Mouse (Mus musculus) gonadal fat pad, adult 2 months (tissue): ENCODE results near the gene 5730409E04Rik. TPM values are rescaled to one million over a fixed set of nuclear protein-coding genes. Genes with fewer than 3 reads are reported as not detected.

Experiments
- DNase-seq: peaks from one replicate; pipeline ENCODE4 v3.0.0-alpha.2; 2012; ENCODE audit warnings: low read depth
- polyA plus RNA-seq: library from polyadenylated mRNA; depleted of rRNA; stranded (reverse); fragments of >200 nt; gene quantifications from 2 replicates; pipeline ENCODE4 v1.2.3, GENCODE M21; 2012; rRNA removed

5730409E04Rik gene
- polyA plus RNA-seq = 20.4 and 21.3 TPM in 2 replicates

DNA sequence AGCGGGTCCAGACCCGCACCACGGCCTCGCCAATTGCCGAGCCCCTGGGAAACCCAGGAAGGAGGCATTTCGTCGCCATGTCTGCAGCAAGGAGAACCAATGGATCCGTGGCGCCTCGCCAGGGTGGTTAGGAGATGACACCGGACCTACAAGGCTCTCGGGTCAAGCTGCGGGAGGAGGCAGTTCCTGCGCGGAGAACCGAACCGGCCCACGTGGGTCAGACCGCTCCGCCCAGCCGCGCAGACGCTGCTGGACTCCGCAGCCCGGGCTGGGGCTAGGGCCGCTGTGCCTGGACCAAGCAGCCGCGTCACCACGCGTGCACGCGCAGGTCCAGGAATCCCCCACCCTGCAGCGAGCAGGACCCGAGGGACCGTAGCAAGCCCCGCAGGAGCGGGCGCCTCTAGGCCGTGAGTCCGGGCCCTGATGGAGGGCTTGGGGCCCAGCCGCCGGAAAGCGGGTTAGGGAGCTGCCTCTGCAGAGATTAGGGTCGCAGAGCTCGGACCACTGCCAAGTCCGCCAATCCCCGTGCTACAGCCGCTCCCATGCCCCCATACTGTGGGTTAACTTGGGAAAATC is at the start of gene 5730409E04Rik:
Gene 5730409E04Rik (plus strand): TSS at position 213 of the 576 bp plus-strand sequence.
- DNase-seq = no peak

DNA sequence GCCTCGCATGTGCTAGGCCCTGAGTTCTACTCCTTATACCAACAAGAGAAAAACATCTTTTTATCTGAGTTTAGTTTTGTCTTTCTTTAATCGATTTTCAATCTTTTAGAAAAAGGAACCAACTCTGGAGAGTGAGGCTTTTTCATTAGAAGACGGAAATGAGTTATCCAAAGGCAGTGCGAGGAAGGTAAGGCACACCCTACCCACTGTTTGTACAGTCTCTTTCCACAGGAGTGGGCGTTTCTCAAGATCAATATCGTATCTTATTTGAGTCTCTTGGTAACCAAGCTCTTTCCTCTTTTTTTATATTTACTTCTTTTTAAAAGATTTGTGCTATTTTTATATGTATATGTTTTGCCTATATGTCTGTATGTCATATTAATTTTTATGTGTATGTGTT is 45.8 kb upstream of the 5730409E04Rik start:
- no peak for DNase-seq

DNA sequence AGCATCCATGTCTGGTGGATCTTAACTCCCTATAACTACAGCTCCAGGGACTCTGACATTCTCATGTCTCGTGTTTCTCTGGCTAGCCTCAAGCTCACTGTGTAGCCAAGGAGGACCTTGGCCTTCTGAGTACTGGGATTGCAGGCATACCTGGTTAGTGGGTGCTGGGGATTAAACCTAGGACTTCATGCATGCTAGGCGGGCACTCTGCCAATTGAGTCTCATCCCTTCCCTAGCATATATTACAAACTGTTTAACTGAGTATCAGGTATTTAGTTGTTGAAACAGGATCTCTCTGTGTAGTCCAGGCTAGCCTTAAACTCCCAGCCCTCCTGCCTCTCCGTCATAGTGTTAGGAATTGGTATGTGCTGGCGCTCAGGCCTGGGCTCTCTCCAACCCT is 42.4 kb upstream of the 5730409E04Rik start:
- no peak for DNase-seq

DNA sequence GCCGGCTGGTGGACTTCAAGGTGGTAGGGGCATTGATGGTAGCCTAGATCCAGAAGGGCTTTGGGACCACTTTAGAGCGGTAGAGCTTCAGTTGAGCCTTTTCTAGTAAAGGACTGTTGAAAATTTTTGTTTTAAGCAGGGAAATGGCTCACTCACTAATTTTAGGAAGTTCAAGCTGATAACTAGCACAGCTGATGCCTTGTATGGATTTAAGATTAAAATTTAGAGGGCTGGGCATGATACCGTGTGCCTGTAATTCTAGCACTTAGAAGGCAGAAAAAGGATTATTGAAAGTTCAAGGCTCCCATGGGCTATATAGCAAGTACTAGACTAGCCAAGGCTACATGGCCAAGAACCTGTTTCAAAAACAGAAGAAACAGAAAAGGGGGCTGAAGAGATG is 39.8 kb upstream of the 5730409E04Rik start:
- DNase-seq = no peak

DNA sequence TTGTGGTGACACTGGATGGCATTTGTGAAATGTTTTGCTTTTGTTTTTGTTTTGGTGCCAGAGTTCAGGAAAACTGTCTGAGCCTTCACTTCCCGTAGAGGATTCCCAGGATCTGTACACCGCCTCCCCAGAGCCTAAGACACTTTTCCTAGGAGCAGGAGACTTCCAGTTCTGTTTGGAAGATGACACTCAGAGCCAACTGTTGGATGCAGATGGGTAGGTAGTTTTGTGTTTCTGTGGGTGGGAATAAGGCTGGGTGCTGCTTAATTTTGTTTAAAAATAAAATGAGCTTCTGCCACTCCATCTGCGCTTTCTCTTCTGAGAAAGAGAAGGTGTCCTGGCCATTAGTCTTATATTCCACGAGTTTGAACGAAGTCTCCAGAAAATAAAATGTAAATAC is 33.3 kb upstream of the 5730409E04Rik start:
- DNase-seq = no peak

DNA sequence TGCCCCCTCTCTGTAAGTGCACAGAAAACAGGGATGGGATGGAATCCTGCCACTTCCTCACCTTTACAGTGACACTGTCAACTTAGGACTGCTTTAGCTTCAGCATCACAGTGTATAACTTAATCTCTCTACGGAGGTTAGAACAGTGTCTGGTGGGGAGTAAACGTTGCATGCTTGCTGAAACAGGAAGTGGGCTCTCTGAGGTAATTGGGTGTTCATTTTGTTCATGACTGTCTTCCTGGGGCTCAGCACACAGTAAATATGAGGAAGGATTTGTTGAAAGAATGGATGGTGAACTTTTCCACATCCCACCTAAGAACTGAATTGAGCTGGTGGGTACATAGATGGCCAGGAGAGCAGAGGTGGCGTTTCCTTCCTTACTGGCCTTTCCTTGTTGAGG is 31.7 kb upstream of the 5730409E04Rik start:
- DNase-seq = no peak

DNA sequence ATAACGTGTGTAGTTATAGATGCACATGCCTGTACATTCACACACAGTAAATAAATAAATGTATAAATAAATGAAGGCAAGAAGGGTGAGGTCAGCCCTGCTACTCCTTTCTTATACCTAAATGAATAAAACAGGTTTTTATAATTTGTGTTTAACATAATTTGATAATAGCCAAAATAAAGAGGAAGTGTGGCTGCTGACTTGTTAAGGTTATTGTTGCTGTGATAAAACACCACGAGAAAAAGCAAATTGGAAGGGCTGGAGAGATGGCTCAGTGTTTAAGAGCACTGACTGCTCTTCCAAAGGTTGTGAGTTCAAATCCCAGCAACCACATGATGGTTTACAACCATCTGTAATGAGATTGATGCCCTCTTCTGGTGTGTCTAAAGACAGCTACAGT is 30.5 kb upstream of the 5730409E04Rik start:
- DNase-seq = no peak

DNA sequence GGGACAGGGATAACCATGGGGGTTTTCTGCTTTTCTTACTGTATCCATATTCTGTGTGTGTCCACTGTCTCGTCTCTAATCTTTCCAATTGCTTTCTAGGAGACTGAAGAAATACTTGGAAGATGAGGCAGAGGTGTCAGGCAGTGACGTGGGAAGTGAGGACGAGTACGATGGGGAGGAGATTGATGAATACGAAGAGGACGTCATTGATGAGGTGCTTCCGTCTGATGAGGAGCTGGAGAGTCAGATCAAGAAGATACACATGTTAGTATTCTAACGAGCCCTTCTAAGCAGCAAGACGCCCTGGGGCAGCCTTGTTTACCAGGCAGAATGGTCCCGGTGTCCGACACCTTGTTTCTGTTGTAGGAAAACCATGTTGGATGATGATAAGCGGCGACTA is 23.9 kb upstream of the 5730409E04Rik start:
- no peak for DNase-seq

DNA sequence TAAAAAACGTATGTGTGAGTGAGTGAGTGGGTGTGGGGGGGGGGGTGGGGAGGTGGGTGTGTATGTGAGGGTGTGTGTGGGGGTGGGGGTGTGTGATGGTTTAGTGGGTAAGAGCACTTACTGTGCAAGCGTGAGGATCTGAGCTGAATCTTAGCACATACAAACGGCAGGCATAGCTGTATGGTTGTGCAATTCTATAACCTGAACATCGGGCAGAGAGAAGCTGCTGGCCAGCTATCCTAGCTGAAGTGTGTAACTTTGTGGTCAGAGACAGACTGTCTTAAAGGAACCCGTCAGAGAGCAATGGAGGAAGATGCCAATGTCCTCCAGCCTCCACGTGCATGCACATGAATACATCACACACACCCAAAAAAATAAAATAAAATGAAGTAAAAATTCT is 17.6 kb upstream of the 5730409E04Rik start:
- no peak for DNase-seq

DNA sequence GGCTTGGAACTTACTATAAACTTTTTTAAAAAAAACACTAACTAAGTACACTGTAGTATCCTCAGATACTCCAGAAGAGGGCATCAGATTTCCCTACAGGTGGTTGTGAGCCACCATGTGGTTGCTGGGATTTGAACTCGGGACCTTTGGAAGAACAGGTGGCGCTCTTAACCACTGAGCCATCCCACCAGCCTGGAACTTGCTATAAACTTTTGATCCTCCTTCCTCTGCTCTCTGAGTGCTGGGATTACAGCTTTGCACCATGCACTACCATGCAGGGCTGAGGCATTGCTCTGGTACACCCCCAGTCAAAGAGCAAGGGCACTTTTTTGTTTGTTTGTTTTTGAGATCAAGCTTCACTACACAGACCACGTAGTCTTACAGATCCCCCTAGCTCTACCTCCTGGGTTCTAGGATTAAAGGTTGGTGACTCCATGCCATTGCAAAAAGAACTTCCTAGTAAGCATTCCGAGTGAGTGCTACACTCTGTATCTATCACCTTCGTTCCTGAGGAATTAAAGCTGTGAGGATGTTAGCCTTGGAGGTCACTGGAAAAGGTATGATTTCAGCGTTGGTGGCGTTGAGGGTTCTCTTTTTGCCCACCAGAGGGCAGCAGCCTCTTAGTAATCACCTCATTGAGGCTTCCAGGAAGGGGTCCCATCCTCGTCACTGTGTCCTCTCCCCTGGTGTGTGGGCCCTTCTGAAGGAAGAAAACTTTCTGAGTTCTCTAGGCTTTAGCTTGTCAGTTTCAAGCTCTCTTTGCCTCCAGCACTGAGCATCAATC is 9.5 kb upstream of the 5730409E04Rik start:
- DNase-seq = no peak

DNA sequence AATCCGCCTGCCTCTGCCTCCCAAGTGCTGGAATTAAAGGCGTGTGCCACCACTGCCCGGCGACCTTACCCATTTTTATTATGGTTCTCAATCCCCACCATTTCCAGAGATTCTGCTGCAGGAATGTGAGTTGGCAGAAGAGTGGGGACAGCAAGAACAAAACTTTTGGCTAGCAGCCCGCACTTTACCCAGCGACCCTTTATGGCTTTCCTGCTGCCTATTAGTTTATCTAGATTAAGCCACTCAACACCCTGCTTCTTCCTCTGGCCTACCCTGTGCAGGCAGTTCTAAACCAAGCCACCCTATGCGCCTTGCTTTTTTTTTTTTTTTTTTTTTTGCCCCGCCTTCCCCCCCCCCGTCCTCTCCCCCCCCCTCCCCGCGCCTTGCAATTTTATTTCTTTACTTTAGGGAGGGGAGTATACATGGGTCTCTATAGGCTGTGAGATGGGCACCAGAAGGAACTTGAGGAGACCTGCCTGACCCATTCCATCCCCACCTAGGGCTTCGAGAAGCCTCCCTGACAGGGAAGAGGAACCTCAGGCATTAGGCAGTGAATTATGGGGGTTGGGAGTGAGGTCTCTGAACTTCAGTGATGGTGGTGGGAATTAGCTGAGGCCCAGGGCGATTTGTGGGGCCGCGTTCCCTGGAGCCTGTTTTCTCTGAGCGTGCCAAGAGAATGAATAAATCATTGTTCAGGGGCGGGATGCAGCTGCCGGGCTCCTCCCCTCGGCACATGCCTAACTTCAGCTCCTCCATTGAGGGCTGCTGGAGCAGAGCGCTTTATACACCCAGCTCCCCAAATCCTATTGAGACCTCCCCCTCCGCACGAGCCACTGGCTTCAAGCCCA is 7.8 kb upstream of the 5730409E04Rik start:
- DNase-seq = no peak

DNA sequence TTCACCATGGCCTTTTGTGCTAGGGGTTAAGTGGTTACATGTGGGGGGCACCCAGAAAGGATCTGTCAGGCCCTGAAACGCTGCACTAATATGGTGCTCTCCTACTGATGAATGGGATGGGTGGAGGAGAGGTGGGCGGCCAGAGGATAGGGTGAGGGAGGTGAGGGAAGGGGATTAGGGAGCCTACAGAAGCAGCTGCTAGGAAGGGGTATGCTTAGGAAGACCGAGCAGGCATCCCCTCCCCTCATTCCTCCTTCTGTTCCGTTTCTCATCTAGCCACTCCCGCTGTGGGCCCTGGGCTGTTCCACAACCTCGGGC is 7.2 kb upstream of the 5730409E04Rik start:
- no peak for DNase-seq

DNA sequence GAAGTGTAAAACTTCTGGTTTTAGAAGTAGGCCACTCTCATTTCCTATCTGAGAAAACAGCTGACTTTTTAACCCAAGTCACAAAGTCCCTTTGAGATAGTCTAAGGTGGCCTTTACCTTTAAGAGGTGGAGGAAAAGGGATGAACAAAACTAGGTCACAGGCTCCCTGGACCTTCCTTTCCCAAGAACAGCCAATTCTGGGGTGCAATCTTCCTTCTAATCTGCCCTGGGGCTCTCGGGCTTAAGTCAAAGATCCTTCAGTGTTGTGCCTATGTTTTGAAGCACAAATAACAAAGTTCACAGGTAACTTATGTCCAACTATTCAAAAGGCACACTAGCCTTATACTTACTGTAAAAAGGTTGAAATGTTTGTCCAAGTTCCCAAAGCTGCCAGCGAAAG is 5.5 kb upstream of the 5730409E04Rik start:
- DNase-seq = peak; percentile 89

DNA sequence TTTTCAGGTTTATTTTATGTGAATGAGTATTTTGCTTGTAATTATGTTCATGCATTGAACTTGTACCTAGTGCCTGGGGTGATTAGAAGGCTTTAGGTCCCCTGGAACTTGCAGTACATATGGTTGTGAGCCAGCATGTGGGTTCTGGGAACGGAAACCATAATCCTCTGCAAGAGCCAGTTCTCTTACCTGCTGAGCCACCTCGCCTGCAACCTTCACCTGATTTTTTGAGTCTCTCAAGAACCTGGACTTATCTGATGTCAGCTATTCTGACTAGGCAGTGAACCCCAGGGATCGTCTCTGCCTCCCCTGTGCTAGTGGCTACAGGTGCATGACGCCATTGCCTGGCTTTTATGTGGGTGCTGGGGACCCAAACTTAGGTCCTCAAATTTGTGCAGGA is 3.9 kb upstream of the 5730409E04Rik start:
- peak; percentile 82 for DNase-seq

DNA sequence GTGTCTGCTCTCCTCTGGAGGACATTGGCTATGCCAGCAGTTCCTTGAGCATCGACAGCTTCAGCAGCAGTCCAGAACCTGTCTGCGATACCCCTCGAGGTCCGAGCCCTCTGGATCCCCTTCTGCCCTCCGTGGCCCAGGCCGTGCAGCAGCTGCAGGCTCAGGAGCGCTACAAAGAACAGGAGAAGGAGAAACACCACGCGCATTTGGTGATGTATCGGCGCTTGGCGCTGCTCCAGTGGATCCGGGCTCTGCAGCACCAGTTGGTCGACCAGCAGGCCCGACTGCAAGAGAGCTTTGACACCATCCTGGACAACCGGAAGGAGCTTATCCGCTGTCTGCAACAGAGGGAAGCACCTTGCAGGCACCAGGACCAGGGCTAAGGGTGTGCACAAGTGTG is 2.4 kb downstream of the 5730409E04Rik start:
- DNase-seq = no peak

DNA sequence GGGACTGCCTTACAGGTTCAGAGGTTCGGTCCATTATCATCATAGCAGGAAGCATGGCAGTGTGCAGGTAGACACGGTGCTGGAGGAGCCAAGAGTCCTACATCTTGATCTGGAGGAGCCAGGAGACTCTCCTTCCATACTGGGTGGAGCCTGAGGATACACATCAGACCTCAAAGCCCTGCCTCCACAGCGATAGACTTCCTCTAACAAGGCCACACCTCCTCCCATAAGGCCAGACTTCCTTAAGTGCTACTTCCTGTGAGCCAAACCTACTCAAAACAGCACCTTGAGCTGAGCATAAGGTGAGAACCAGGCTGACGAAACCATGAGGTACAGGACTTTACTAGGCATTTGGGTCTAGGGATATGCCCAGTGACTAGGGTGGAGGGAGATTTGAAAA is 6.7 kb downstream of the 5730409E04Rik start:
- no peak for DNase-seq

DNA sequence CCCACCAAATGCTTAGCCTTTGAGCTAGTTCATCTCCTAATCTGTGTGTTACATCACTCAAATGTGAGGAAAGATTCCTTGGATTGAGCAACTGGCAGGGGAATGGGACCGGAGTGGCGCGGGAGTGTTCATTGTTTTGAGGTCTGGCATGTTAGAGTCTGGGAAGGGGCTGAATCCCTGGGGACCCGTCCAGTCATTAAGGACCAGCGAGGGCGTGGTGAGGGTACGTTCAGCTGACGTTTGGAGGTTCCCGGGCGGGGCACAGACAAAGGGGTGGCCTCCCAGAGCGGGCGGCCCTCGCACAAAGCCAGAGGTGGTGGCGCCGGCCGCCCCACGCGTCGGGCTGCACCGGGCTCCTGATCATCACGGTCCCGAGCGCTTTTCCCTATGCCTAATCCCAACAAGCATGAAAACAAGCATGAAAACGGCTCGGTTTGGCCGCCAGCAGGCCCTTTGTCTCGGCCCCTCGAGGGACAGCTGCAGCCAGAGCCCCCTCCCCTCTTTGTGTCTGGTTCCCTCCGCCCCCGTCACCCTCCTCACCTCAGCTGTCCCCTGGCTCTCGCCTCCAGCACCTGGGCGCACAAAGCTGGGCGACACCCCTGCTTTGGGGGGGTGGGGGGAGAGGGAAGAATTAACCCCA is 10.2 kb downstream of the 5730409E04Rik start:
- DNase-seq = peak; percentile 52

DNA sequence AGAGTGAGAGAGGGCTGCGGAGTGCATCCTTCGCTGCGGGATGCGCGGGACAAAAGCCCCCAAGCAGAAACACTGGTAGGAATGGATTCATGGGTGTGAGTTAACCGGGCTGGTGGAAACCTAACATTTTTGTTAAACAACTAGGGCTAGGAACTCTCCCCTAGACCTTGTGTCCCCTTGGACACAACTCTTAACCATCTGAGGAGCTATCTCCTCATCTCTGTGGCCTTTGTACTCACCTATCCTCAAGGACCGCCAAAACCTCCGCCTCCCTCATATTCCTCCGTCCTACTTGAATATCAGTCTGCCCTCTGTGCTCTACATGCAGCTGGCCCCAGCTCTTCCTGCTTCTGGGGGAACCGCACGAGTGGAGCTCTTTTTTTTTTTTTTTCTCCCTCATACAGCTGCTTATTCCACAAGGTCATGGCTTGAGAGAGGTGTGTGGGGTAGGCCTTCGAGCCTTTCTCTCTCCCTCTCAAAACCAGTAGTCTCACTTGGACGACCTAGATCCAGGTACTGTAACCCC is 10.8 kb downstream of the 5730409E04Rik start:
- DNase-seq = no peak

DNA sequence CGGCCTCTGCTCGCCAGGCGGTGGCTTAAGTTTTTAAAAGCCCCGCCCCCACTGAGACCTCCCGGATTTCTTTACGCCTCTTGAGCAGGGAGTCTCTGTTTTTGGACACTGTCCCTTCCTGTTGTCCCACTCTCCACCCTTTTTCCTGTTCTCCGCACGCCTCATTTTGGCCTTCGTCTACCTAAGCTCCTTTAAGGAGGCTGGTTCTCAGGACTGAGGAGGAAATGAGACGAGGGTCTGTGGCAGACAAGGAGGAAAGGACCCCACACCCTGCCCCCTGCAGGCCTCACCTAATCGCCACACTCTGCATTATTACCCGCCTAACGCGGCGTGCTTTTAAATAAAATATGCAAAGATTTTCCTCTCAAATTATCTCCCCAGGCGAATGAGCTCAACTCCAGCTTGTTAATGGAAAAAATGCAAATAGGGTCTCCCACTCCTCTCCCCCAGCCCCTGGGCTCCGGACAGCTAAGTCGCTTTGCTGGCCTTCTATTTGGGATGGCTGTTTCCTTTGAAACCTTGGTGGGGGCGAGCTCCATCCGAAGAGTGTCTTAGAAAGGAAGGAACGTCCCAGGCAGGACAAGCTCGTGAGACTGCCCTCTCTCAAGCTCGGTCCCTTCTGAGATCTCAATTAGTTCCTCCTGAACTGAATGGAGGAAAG is 17.5 kb downstream of the 5730409E04Rik start:
- DNase-seq = no peak

DNA sequence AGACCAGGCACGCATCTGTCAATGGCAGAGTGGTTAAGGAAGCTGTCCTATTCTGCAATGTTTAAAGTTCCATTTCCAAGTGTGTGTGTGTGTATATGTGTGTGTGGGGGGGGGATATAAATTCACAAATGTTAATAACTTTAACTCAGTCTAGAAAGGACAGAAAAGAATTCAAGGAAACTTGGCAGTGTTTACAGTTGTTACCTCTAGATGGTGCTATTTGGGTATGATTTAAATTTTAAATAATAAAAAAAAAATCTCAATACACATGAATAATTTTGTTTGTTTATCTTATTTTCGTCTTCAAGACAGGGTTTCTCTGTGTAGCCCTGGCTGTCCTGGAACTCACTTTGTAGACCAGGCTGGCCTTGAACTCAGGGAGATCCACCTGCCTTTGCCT is 22.3 kb downstream of the 5730409E04Rik start:
- no peak for DNase-seq

DNA sequence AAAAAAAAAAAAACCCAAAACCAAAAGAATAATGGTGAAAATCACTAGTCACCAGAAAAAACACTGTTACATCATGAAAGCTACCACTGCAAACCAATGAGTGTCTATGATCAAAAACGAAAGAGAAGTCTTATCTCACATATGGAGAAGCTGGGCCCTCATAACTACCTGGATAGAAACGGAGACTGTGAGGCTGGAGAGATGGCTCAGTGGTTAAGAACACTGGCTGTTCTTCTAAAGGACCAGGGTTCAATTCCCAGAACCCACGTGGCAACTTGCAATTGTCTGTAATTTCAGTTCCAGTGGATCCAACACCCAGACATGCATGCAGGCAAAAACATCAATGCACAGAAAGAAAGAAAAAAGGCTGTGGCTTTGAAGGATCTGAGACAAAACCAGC is 23.1 kb downstream of the 5730409E04Rik start:
- DNase-seq = no peak

DNA sequence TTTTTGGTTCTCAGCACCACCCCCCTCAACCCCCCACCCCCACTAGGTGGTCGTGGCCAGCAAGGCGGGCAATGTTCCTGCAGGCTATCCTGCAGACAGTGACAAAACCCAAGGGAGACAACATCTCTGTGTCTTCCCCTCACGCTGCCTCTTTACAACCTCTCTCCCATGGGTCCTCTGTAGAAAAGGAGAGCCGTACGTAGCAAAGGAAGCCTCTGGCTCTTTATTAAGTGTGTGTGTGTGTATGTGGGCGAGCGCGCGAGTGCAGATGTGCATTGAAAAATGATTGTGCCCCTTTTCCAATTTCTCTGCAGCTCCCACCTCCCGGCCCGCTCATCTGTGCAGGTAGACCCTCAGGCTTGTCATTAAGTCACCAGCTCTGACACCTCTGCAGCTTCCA is 26.7 kb downstream of the 5730409E04Rik start:
- no peak for DNase-seq
